Mouse (Mus musculus): Measurements from ENCODE around the gene Spag8.

The Spag8 gene

GRCm38 (mm10) chr4:43652726-43653125, 668 bp downstream of the Spag8 start:
- DNase-seq (ENCODE audit: extremely low read depth, low read depth): no peak

DNA sequence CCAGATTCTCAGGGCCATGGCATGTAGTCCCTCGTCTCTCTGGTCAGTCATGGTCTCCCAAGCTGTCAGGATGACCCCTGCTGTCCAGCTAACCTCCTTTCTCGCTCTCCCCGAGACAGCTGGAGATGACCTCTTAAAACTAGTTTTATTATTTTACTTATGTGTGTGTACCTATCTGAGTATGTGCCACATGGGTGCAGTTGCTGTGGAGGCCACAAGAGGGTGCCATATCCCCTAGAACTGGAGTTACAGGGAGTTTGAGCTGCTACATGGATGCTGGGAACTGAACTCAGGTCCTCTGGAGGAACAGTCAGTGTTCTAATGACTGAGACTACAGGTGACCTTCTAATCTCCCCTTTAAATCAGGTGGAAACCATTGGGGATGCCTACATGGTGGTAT, 3.6 kb downstream of the Spag8 start:
- no peak for DNase-seq (ENCODE audit: extremely low read depth, low read depth)

DNA sequence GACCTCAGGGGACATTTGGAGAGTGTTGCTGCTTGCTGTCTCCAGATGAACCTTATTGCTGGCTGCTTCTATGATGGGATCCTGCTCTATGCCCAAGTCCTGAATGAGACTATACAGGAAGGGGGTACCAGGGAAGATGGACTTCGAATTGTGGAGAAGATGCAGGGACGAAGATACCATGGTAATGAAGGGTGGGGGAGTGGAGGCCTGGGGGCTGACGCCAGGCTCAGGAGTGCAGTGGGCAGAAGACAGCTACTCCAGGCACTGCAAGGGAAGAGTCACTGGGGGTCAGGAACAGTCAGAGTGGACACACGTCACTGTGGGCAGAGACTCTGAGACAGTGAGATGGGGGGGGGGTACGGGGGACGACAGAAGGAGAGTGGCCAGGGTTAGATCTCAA, 12.9 kb downstream of the Spag8 start:
- no peak for DNase-seq (ENCODE audit: extremely low read depth, low read depth)

DNA sequence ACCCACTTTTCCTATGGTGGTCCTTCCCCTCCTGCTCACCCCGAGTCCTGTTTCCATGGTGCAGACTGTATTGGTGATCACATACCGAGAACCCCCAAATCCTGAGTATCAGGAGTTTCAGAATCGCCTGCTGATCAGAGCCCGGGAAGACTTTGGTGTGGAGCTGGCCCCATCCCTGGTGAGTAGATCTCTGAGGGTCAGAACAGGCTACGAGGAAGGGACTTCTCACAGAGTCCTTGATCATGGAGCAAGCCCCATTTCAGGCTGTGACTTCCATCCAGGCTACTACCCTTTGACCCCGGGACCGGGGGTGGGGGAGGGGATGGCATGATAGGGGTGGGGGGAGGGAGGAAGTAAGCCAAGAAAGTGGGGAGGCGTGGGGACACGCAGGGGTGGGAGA, 13.3 kb downstream of the Spag8 start:
- no peak for DNase-seq (ENCODE audit: extremely low read depth, low read depth)

- DNase-seq (ENCODE audit: extremely low read depth, low read depth): no peak
These were observed 16.6 kb downstream of the Spag8 start for GRCm38 (mm10) chr4:43636751-43637150.

DNA sequence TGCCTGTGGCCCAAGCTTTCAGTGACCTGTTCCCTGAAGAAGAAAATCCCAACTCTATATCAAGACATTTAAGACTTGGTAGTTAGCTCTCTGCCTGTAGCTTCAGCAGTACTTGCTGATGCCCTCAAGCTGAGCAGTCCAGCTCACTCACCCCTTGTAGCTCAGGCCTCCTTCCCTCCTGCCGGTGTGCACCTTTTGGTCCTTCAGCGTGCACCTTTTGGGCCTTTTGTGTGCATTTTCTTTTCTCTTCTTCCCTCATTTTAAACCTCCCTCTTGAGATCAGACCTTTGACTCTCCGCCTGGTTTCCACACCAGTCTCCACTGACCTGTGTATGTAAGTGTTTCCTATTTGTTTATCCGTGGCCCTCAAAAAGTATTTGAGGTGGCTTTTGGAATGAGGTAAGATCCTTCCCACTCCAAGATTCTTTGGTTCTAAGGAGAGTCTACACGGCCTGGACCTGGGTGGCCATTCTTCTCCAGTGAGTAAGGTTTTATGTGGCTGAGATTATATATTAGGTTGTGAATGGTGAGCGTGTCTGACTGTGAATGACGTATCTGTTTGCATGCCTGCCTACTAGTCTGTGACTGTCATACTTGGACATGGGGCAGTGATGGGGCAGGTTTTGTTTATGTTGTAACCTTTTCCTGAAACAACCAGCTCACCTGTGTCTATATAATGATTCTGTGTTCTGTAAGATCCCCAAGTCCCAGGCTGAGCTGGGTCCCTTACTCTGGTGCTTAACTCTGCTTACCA, 18.6 kb downstream of the Spag8 start:
- no peak for DNase-seq (ENCODE audit: extremely low read depth, low read depth)

- DNase-seq (ENCODE audit: extremely low read depth, low read depth): no peak
These were observed 19.7 kb downstream of the Spag8 start for GRCm38 (mm10) chr4:43633736-43634135.

GRCm38 (mm10) chr4:43633296-43633695, 20.1 kb downstream of the Spag8 start:
- DNase-seq (ENCODE audit: extremely low read depth, low read depth): no peak

GRCm38 (mm10) chr4:43631956-43632920, 21.2 kb downstream of the Spag8 start:
- no peak for DNase-seq (ENCODE audit: extremely low read depth, low read depth)

- DNase-seq (ENCODE audit: extremely low read depth, low read depth): no peak
These were observed 22.1 kb downstream of the Spag8 start, which contains the start of gene Npr2 for GRCm38 (mm10) chr4:43631046-43631955. TSS of gene Npr2 (plus strand) at chr4:43631935.

DNA sequence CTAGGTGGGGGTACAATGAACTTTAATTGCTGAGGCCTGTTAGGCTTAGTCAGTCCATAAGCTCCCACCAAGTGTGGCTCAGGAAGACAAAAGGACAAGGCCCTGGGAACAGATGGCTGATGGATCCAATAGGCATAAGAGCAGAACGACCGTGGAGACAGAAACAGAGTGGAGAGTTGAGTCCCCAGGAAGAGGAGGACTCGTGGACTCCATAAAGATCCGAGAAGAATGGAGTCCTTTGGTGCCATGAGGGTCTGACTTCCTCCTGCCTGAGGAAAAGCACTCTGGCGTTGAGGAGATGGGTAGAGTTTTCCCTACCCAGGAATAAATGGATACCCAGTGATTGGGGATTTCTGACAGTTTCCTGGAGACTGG, 22.7 kb downstream of the Spag8 start:
- no peak for DNase-seq (ENCODE audit: extremely low read depth, low read depth)

DNA sequence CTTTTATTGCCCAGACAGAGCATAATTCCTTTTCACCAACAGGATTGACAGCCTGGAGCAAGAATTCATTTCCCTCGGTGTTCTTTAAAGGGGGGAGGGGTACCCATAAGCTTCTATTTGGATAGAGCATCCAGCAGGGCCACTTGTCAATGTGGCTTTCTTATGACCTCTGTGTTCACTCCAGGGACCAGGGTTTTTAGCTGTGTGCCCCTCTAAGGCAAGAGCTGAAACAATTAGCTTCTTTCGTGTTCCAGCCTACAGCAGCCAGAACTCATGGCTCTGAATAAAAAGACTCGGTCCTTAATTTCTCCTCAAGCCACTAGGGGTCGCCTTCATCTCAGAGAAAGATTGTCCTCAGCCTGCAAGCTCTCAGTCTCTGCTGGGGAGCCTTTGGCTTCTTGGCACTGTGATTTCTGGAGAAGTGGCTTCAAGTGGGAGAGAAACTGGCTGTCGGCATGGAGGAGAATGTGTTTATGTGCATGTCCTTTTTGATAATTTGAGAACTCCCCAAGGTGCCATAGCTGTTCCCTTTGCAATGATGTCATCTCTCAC, 23.3 kb downstream of the Spag8 start:
- DNase-seq (ENCODE audit: extremely low read depth, low read depth): peak; percentile 75

DNA sequence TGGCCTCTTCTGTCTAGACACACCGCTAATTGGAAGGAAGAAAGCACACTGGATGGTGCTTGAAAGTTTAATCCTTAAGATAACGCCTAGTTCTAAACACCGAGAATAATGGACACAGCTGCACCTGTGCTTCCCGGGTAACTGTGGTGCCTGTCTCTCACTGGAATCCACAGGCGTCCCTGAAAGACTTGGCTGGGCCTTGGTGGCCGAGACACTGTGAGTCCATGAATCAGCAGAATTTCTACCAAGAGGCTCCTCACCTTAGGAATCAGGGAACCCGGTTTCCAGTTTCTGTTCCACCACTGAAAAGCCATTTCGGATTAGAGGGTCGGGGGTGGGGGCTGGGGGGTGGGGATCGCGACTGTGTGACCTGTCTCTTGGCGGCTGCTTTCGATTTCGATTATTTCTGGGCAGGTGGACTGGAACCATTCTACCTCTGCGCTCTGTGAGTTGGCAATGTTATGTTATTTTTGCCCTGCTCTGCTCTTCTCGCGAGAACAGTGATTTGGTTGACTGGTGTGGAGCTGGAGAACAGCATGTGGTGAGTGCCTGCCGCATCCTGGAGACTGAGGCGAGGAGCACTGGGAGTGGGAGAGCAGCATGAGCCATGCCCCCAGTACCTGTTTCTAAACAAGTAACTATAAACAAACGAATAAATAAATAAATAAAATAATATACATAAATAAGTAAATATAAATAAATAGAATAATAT, 24.1 kb downstream of the Spag8 start:
- DNase-seq (ENCODE audit: extremely low read depth, low read depth): no peak

GRCm38 (mm10) chr4:43620146-43620778, 33.1 kb downstream of the Spag8 start:
- no peak for DNase-seq (ENCODE audit: extremely low read depth, low read depth)

GRCm38 (mm10) chr4:43613060-43613730, 40.2 kb downstream of the Spag8 start:
- DNase-seq (ENCODE audit: extremely low read depth, low read depth): peak; percentile 83

DNA sequence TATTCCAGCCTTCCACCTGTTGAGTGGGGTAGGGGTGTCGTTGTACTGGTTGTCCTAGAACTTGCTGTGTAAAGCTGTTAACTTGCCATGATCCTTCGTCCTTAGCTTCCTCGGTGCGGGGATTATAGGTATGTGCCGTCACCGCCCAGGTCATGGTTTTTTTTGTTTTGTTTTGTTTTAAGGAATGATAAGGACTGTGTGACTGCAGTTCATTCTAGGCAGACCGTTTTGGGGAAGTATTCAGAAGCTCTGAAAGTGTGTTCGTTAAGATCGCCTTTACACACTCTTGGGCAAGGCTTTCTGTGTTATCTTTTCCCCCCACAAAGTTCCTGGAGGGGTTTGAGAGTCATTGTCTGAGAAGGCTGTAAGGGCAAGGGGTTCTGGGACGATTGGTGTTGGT, 40.9 kb downstream of the Spag8 start:
- peak; percentile 95 for DNase-seq (ENCODE audit: extremely low read depth, low read depth)

GRCm38 (mm10) chr4:43604751-43605685, 48.4 kb downstream of the Spag8 start:
- DNase-seq (ENCODE audit: extremely low read depth, low read depth): peak; percentile 92

GRCm38 (mm10) chr4:43604099-43604498, 49.3 kb downstream of the Spag8 start:
- DNase-seq (ENCODE audit: extremely low read depth, low read depth): no peak

Measured in MEL-GATA-1-ER (cell line).